Mouse (Mus musculus): ENCODE measurements at regions not wholly inside any gene's neighbourhood (a gene's known extent, or its start where the extent isn't known, plus 50 kb on each side); places are given as distances from the start of the nearest gene placed in this dataset.

DNA sequence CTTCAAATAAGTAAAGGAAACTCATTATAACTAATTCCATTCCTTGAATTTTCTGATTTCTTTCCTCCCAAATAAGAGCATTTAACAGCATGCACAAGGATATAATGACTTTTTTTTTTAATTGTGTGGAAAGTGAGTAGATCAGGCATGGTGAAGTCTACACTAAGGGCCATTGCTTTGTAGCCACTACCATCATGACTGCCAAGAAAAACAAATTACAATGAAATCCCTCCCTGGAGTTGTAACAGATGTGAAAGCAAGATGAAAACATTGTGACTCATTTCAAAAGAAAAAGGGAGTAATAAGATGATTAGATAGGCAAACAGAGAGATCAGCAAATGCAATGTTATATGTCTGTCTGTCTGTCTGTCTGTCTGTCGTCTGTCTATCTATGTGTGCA, 106.6 kb downstream of the Arl4a start:
- TF ChIP-seq MAFK (IDR thresholded peaks at IDR 0.05; ENCODE audit: borderline replicate concordance, low read depth, low read length) = no peak
- no peak for TF ChIP-seq CHD2 (IDR thresholded peaks at IDR 0.05; ENCODE audit: low read length)
- TF ChIP-seq POLR2A (IDR thresholded peaks at IDR 0.05; ENCODE audit: control insufficient read depth in 1 of 2, insufficient read depth in 1 of 2, low read depth in 1 of 2, low read length in 2 of 2, poor library complexity in 1 of 2) = no peak
- TF ChIP-seq TAL1 (IDR thresholded peaks at IDR 0.05; ENCODE audit: low read length) = no peak
- TF ChIP-seq EP300 (IDR thresholded peaks at IDR 0.05; ENCODE audit: low read depth in 1 of 2, low read length in 2 of 2) = no peak
- TF ChIP-seq USF1 (IDR thresholded peaks at IDR 0.05; ENCODE audit: low read depth, low read length) = no peak

Data from MEL (cell line).